In the genomic region with DNA sequence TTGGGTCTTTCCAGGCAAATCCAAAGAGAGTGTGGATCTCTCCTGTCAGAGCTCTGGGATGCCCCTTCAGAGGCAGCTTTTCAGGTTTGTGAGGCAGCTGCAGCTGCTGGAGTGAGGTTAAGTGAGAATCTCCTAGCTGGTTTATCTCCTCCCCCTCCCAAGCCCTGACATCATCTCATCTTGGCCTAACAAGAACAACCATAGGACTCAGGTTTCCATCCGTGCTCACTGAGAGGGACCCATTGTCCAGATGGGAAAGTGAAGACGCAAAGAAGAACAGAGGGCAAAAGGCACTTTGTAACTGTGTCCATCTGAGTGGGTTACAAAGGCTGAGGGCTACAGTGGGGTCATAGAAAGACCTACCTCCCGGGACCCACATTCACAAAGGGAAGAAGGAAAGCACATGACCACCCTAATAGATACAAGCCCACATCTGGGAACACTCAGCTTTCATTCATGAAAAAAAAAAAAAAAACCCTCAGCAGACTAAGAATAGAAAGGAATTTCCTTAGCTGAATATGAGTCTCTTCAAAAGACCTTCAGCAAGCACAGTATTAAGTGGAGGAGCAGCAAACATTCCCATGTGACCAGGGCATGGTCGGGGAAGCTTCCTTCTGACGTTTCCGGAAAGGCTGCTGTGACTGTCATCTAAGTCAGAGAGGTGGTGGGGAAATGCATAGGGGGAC, we compare ENCODE assay signal across 8 mouse cellular contexts. TPM values are rescaled to one million over a fixed set of nuclear protein-coding genes. Genes with fewer than 3 reads are reported as not detected.
A peak's percentile ranks its signal among the peaks of the same experiment; 100 is the strongest.
DNase-seq lines count a peak whose midpoint lies in the region; ATAC-seq and TF ChIP-seq lines count a peak whose summit lies in the region.
"Had no signal": no experiment of that assay in that cellular context is flagged by ENCODE, and none has a peak within 500 bp of the region (broad histone marks: within the 10 kb centered on the region; RNA-seq: fewer than 3 reads in every experiment).

No protein-coding gene starts in this region.

- WGBS in heart, postnatal 0 days, result 30% methylated on average over 6 of the region's 6 CpGs
- 45% methylated on average over 6 of the region's 6 CpGs for WGBS in limb, embryonic 11.5 days

- no peak overlapping the region for H3K4me3 ChIP-seq in heart, postnatal 0 days (ENCODE audit: low read depth, low read length)
- no peak overlapping the region for H3K4me3 ChIP-seq in limb, embryonic 11.5 days (ENCODE audit: low read depth, low read length)
- H3K4me3 ChIP-seq: myocyte had no signal

- H3K4me2 ChIP-seq in heart, postnatal 0 days (ENCODE audit: low read depth, low read length), result no peak overlapping the region
- no peak overlapping the region for H3K4me2 ChIP-seq in limb, embryonic 11.5 days (ENCODE audit: low read depth, severe bottlenecking)

- H3K4me1 ChIP-seq in heart, postnatal 0 days (ENCODE audit: control insufficient read depth, insufficient read depth), result peaks cover 10% of the 10 kb centered on the region; the same call in 1 of the 2 replicates
- H3K4me1 ChIP-seq in limb, embryonic 11.5 days (ENCODE audit: control insufficient read depth, insufficient read depth, low read length), result peaks cover 10% of the 10 kb centered on the region

- no peaks in the 10 kb centered on the region for H3K9me3 ChIP-seq in heart, postnatal 0 days (replicated peaks; ENCODE audit: control insufficient read depth, low read length)
- H3K9me3 ChIP-seq in limb, embryonic 11.5 days (ENCODE audit: control insufficient read depth, low read length), result no peaks in the 10 kb centered on the region

- no peaks in the 10 kb centered on the region for H3K27me3 ChIP-seq in heart, postnatal 0 days (ENCODE audit: control insufficient read depth, insufficient read depth, low read length)
- no peaks in the 10 kb centered on the region for H3K27me3 ChIP-seq in limb, embryonic 11.5 days (ENCODE audit: control insufficient read depth, insufficient read depth, low read length)

- no peak for TF ChIP-seq CTCF in heart, postnatal 0 days (IDR thresholded peaks at IDR 0.05; ENCODE audit: low read depth)

- DNase-seq in 3T3-L1 (ENCODE audit: low read depth, low spot score) (peak; percentile 73), NIH3T3 (ENCODE audit: low read depth) (peak; percentile 66)
- DNase-seq in heart, postnatal 0 days (ENCODE audit: low spot score), result peak; percentile 32
- DNase-seq in limb, embryonic 11.5 days (ENCODE audit: low spot score), result peak; percentile 26
- no peak for DNase-seq in gastrocnemius, postnatal 10 days

- H3K27ac ChIP-seq in heart, postnatal 0 days (ENCODE audit: low read depth), result no peak overlapping the region
- no peak overlapping the region for H3K27ac ChIP-seq in limb, embryonic 11.5 days (replicated peaks; ENCODE audit: low read depth, low read length)

- peak; percentile 68 for ATAC-seq in heart, postnatal 0 days (ENCODE audit: insufficient read depth, low read depth)
- peak; percentile 52; the same call in 1 of the 2 replicates for ATAC-seq in limb, embryonic 11.5 days (ENCODE audit: insufficient number of reproducible peaks, low FRiP score, low TSS enrichment, low read depth)
- no peak for ATAC-seq in granulocyte monocyte progenitor cell, adult 5-6 weeks (replicated peaks; ENCODE audit: poor library complexity, severe bottlenecking)
- ATAC-seq in megakaryocyte, adult 5-6 weeks (ENCODE audit: poor library complexity, severe bottlenecking), result no peak

- no peak for TF ChIP-seq EP300 in heart, postnatal 0 days (IDR thresholded peaks at IDR 0.05; ENCODE audit: low read depth)

- no peak overlapping the region for H3K9ac ChIP-seq in heart, postnatal 0 days (replicated peaks; ENCODE audit: low read depth, low read length)
- no peak overlapping the region for H3K9ac ChIP-seq in limb, embryonic 11.5 days (ENCODE audit: low read length)

- H3K36me3 ChIP-seq in heart, postnatal 0 days (replicated peaks; ENCODE audit: control insufficient read depth, insufficient read depth, low read length), result no peaks in the 10 kb centered on the region
- H3K36me3 ChIP-seq in limb, embryonic 11.5 days (ENCODE audit: control insufficient read depth, insufficient read depth, low read length), result no peaks in the 10 kb centered on the region

RNA-seq across cellular contexts. Expression of gene Trip13, which starts 44.9 kb away (rescaled TPM):
- 2.6 and 9.8 TPM in 2 replicates for total RNA-seq in heart, postnatal 0 days (2014; rRNA removed; ENCODE audit: low replicate concordance)
- 8.0 and 8.8 TPM in 2 replicates for polyA plus RNA-seq in heart, postnatal 0 days (2015; fragmentation: Nextera tagmentation; extraction: Ambion mirVana)
- 73.4 and 73.5 TPM in 2 replicates for polyA plus RNA-seq in limb, embryonic 11.5 days (2014; fragmentation: Nextera tagmentation; extraction: Ambion mirVana)
- total RNA-seq in granulocyte monocyte progenitor cell, adult 5-6 weeks (2014; fragmentation: Nextera tagmentation), result 33.9 and 34.2 TPM in 2 replicates
- total RNA-seq in granulocyte monocyte progenitor cell, adult 5-6 weeks (2017), result 36.6 and 57.9 TPM in 2 replicates
- 26.9 and 30.8 TPM in 2 replicates for total RNA-seq in megakaryocyte, adult 5-6 weeks (2015)
- total RNA-seq in megakaryocyte, adult 5-6 weeks (2017), result 18.4 and 23.7 TPM in 2 replicates
- 1 to 10 TPM; 2.2 to 2.9 TPM for total RNA-seq in gastrocnemius, postnatal 10 days (2021)

RNA-seq across cellular contexts. Expression of gene Brd9, which starts 45.0 kb away (rescaled TPM):
- total RNA-seq in heart, postnatal 0 days (2014; rRNA removed; ENCODE audit: low replicate concordance), result 41.9 and 43.3 TPM in 2 replicates
- polyA plus RNA-seq in heart, postnatal 0 days (2015; fragmentation: Nextera tagmentation; extraction: Ambion mirVana), result 28.4 and 29.3 TPM in 2 replicates
- polyA plus RNA-seq in limb, embryonic 11.5 days (2014; fragmentation: Nextera tagmentation; extraction: Ambion mirVana), result 60.0 and 66.8 TPM in 2 replicates
- total RNA-seq in granulocyte monocyte progenitor cell, adult 5-6 weeks (2014; fragmentation: Nextera tagmentation), result 33.5 and 37.1 TPM in 2 replicates
- total RNA-seq in granulocyte monocyte progenitor cell, adult 5-6 weeks (2017), result 94.5 and 119 TPM in 2 replicates
- 58.4 and 67.9 TPM in 2 replicates for total RNA-seq in megakaryocyte, adult 5-6 weeks (2015)
- 117 and 154 TPM in 2 replicates for total RNA-seq in megakaryocyte, adult 5-6 weeks (2017)
- 10 to 100 TPM; 15.4 to 19.0 TPM for total RNA-seq in gastrocnemius, postnatal 10 days (2021)

RNA-seq across cellular contexts. Expression of gene Nkd2, which starts 45.2 kb away (rescaled TPM):
- 14.3 and 22.1 TPM in 2 replicates for total RNA-seq in heart, postnatal 0 days (2014; rRNA removed; ENCODE audit: low replicate concordance)
- 2.2 and 5.7 TPM in 2 replicates for polyA plus RNA-seq in heart, postnatal 0 days (2015; fragmentation: Nextera tagmentation; extraction: Ambion mirVana)
- polyA plus RNA-seq in limb, embryonic 11.5 days (2014; fragmentation: Nextera tagmentation; extraction: Ambion mirVana), result 49.9 and 55.9 TPM in 2 replicates
- not detected in 2 replicates for total RNA-seq in granulocyte monocyte progenitor cell, adult 5-6 weeks (2014; fragmentation: Nextera tagmentation)
- total RNA-seq in granulocyte monocyte progenitor cell, adult 5-6 weeks (2017), result not detected in 2 replicates
- total RNA-seq in megakaryocyte, adult 5-6 weeks (2015), result not detected in 2 replicates
- total RNA-seq in megakaryocyte, adult 5-6 weeks (2017), result 0.07 TPM in 1 of 2 replicates, not detected in the other
- total RNA-seq in gastrocnemius, postnatal 10 days (2021), result 1 to 10 TPM; 3.5 to 3.9 TPM

Comparison
In these comparisons a context has a peak if more than half of its experiments do, and no peak if none do; other contexts are left out.
1. ATAC-seq: peak in heart, postnatal 0 days (single experiment) and limb, embryonic 11.5 days (single experiment); none in granulocyte monocyte progenitor cell, adult 5-6 weeks (single experiment) and megakaryocyte, adult 5-6 weeks (single experiment).
2. RNA of gene Nkd2, which starts 45.2 kb away (total RNA-seq): 14.3 to 22.1 TPM in heart, postnatal 0 days and 3.5 to 3.9 TPM in gastrocnemius, postnatal 10 days; 0.07 TPM in megakaryocyte, adult 5-6 weeks and not detected in granulocyte monocyte progenitor cell, adult 5-6 weeks; every median in the first group is over 4 times any median in the second.